Mouse (Mus musculus) brown adipose tissue, adult 24 weeks (tissue): Measurements from ENCODE around the gene Sept11. TPM values are rescaled to one million over a fixed set of nuclear protein-coding genes. Genes with fewer than 3 reads are reported as not detected.

Experiments used
- H3K27ac ChIP-seq: fragments of 200-500 bp; replicated peaks from 2 replicates; pipeline ENCODE4 v1.5.1; 2012; ENCODE audit warnings: low read depth, mild to moderate bottlenecking, low read length
- H3K4me1 ChIP-seq: fragments of 200-500 bp; 2 replicates; pipeline ENCODE4 v1.6.1; 2012; ENCODE audit warnings: low read length, mixed read lengths; ENCODE audit not compliant: control insufficient read depth, insufficient read depth, insufficient read length
- H3K4me3 ChIP-seq: fragments of 200-500 bp; 2 replicates; pipeline ENCODE4 v1.5.1; 2012; ENCODE audit warnings: low read depth, mild to moderate bottlenecking, low read length, moderate library complexity; ENCODE audit not compliant: insufficient read depth
- polyA plus RNA-seq: library from polyadenylated mRNA; stranded (reverse); fragments of >200 nt; gene quantifications from 2 replicates; pipeline ENCODE4 v1.2.4, GENCODE M21; 2012; ENCODE audit not compliant: missing spikeins, insufficient read depth, insufficient read length

Gene Sept11
- polyA plus RNA-seq, 1 experiment, result 17.2 TPM

GRCm38 (mm10) chr5:93163541-93163940 is 70.3 kb downstream of the Sept11 start:
- Histone ChIP-seq H3K4me3 (no peak overlapping the region), H3K27ac (no peak overlapping the region), H3K4me1 (no peaks in the 10 kb centered on the region)

GRCm38 (mm10) chr5:93167919-93168516 is 74.8 kb downstream of the Sept11 start:
- Histone ChIP-seq H3K4me1 (no peaks in the 10 kb centered on the region), H3K4me3 (no peak overlapping the region), H3K27ac (no peak overlapping the region)

GRCm38 (mm10) chr5:93168654-93169053 is 75.4 kb downstream of the Sept11 start:
- H3K4me1 ChIP-seq, result no peaks in the 10 kb centered on the region
- no peak overlapping the region for H3K27ac ChIP-seq
- H3K4me3 ChIP-seq, result no peak overlapping the region

DNA sequence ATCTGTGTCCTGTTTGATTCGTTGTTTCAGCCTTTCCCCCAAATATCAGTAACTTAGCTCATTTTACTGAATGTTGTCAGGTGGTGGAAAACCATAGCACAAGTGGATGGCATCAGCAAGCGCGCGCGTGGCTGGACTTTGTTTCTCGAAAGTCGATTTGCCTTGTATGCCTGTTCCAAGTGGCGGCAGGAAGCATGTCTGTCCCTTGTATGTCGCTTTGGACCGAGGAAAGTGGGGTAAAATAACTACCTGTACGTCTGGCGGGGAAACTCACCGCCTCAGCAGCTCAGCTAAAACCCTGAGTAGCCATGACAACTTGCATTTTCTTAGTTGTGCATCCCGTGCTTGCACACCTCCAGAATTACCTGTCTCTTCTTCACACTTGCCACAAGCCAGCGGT is 78.2 kb downstream of the Sept11 start:
- no peak overlapping the region for H3K27ac ChIP-seq
- no peak overlapping the region for H3K4me3 ChIP-seq
- no peaks in the 10 kb centered on the region for H3K4me1 ChIP-seq

- Histone ChIP-seq H3K27ac (no peak overlapping the region), H3K4me3 (no peak overlapping the region), H3K4me1 (no peaks in the 10 kb centered on the region)
These were observed 79.3 kb downstream of the Sept11 start for GRCm38 (mm10) chr5:93172536-93172935.

DNA sequence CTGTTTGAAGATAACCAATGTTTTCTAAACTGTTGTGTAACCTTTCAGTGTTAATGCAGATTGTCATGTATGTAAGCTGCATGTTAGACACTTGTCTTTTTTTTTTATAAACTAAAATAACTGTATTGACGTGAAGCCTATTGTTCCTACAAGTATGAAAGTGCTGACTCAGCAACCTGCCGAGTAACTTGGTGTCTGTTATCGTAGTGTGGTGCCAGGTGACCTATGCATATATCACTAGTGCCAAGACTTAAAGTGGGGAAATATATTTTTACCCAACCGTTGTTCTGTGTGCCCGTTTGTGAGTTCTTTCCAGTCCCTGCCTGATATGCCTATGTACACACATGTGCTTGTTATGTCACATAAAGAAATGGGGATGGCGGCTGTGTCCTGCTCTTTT is 81.4 kb downstream of the Sept11 start:
- Histone ChIP-seq H3K27ac (no peak overlapping the region), H3K4me1 (no peaks in the 10 kb centered on the region), H3K4me3 (no peak overlapping the region)

- H3K27ac ChIP-seq, result no peak overlapping the region
- no peak overlapping the region for H3K4me3 ChIP-seq
- H3K4me1 ChIP-seq, result no peaks in the 10 kb centered on the region
These were observed 85.4 kb downstream of the Sept11 start for GRCm38 (mm10) chr5:93178616-93179015.

- Histone ChIP-seq H3K4me3 (no peak overlapping the region), H3K27ac (no peak overlapping the region)
These were observed 87.0 kb downstream of the Sept11 start for GRCm38 (mm10) chr5:93180252-93180651.

DNA sequence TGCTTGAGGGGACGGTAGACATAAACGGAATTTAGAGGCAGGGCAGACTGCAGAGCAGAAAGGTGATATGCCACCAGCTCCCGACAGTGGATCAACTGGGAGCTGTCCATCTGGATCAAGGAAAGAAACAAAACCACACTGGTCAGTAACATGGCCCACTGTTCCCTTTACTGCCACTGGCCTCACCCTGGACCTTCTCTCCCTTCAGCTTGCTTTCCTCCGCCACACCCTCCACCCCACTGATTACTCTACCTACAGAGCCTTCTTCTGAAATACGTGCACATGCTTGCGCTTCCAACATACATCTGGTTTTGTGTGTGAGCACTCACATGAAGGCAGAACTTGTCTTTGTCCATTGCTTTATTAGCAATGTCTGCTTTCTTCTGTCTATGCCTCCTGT is 90.1 kb downstream of the Sept11 start:
- no peak overlapping the region for H3K4me3 ChIP-seq
- H3K27ac ChIP-seq, result no peak overlapping the region
- no peaks in the 10 kb centered on the region for H3K4me1 ChIP-seq

More at GRCm38 (mm10) chr5:93180252-93180651, 87.0 kb downstream of the Sept11 start:
- H3K4me1 ChIP-seq, result no peaks in the 10 kb centered on the region

- Histone ChIP-seq H3K4me3 (no peak overlapping the region), H3K4me1 (no peaks in the 10 kb centered on the region), H3K27ac (no peak overlapping the region)
These were observed 91.3 kb downstream of the Sept11 start for GRCm38 (mm10) chr5:93184548-93184947.

GRCm38 (mm10) chr5:93189607-93190006 is 96.4 kb downstream of the Sept11 start:
- Histone ChIP-seq H3K4me1 (no peaks in the 10 kb centered on the region), H3K27ac (no peak overlapping the region), H3K4me3 (no peak overlapping the region)

DNA sequence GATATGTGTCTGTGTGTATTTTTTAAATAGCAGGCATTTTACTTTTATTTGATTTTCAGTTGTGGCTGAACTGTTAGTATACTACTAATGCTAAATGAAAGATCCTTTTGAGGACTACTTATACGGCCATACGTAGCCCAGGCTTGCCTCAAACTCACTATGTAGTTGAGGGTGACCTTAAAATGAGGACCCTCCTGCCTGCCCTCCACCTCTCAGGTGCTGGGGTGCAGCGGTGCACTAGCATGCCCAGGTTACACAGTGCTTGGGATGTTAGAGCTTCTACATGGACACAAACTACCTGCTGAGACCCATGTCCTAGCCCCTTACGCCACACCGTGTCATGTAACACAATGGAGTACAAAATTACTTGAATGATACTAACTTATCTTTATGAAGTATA is 97.2 kb downstream of the Sept11 start:
- H3K4me3 ChIP-seq, result no peak overlapping the region
- H3K4me1 ChIP-seq, result no peaks in the 10 kb centered on the region
- no peak overlapping the region for H3K27ac ChIP-seq

DNA sequence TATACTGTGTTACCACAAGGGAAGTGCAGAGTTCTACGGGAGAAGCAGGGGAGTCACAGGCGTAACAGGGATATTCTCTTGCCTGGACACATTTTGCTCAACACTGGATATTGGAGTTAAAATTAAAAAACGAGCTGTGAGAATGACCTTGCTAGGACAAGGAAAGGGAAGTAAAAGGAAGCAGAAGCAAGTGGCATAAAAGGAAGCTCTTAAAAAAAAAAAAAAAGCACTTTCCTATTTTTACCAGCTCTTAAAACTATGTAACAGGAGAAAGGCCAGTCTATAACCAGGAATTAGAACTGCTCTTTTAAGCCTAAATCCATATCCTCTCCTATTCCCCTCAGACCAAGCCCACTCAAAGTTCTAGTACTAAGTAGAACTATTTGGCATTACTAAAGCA is 105.0 kb downstream of the Sept11 start:
- peaks cover 3% of the 10 kb centered on the region; the same call in 1 of the 2 replicates for H3K4me1 ChIP-seq
- peak overlapping the region; percentile 40; the same call in 1 of the 2 replicates for H3K27ac ChIP-seq
- H3K4me3 ChIP-seq, result no peak overlapping the region

- Histone ChIP-seq H3K4me3 (no peak overlapping the region), H3K4me1 (peaks cover 3% of the 10 kb centered on the region; the same call in 1 of the 2 replicates), H3K27ac (no peak overlapping the region)
These were observed 107.9 kb downstream of the Sept11 start for GRCm38 (mm10) chr5:93201181-93201580.

GRCm38 (mm10) chr5:93205371-93206108 is 112.3 kb downstream of the Sept11 start:
- Histone ChIP-seq H3K4me3 (peak overlapping the region; percentile 92), H3K4me1 (no peaks in the 10 kb centered on the region), H3K27ac (peak overlapping the region; percentile 87)
